Mouse (Mus musculus) heart, postnatal 14 days (tissue): ENCODE measurements around the gene 2010300C02Rik. TPM values are rescaled to one million over a fixed set of nuclear protein-coding genes. Genes with fewer than 3 reads are reported as not detected.

ENCODE experiments used
- DNase-seq, 2 experiments: peaks; one replicate each; pipeline ENCODE4 v3.0.0; 2021 to 2022
- intact Hi-C: fragments of 180-260 bp; cut with DNase I; formaldehyde crosslinking; loops from one replicate; pipeline ENCODE4 v1.15.1; 2025
- total RNA-seq, 2 experiments: library from RNA; stranded (reverse); gene quantifications; 2 replicates each; pipeline ENCODE4 v1.2.3; 2021

The 2010300C02Rik gene
- total RNA-seq, 2 experiments from 2014 or later, result 1.1 to 1.3 TPM

- peak; percentile 78 to 80 for DNase-seq
- intact Hi-C loops, result no loop called here
Observed at GRCm38 (mm10) chr1:37585809-37586480, 133.9 kb downstream of the 2010300C02Rik start.

- intact Hi-C loops, result loop anchor here (5.0 kb wide), 1 partner anchor 37 kb away; no protein-coding TSS in a partner anchor
- DNase-seq, result no peak
Observed at GRCm38 (mm10) chr1:37583795-37584464, 136.0 kb downstream of the 2010300C02Rik start.

DNA sequence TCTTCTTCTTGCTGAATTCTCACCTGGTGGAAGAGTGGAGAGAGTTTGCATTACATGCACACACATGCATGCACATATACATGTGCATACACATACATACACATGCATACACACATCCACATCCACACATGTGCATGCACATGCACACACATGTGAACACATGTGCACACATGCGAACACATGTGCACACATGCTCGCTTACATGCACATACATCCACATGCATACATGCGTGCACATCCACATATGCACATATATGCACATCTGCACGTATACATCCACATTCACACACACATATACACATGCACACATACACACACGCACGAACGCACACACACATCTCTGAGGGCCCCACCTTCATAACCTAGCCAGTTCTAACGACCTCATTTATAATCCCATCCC, 136.7 kb downstream of the 2010300C02Rik start:
- intact Hi-C loops, result loop anchor here (5.0 kb wide), 1 partner anchor 36 kb away; no protein-coding TSS in a partner anchor
- no peak for DNase-seq

- intact Hi-C loops, result loop anchor here (5.0 kb wide), 1 partner anchor 32 kb away; no protein-coding TSS in a partner anchor
- DNase-seq, result no peak
Observed at GRCm38 (mm10) chr1:37579686-37580085, 140.2 kb downstream of the 2010300C02Rik start.

DNA sequence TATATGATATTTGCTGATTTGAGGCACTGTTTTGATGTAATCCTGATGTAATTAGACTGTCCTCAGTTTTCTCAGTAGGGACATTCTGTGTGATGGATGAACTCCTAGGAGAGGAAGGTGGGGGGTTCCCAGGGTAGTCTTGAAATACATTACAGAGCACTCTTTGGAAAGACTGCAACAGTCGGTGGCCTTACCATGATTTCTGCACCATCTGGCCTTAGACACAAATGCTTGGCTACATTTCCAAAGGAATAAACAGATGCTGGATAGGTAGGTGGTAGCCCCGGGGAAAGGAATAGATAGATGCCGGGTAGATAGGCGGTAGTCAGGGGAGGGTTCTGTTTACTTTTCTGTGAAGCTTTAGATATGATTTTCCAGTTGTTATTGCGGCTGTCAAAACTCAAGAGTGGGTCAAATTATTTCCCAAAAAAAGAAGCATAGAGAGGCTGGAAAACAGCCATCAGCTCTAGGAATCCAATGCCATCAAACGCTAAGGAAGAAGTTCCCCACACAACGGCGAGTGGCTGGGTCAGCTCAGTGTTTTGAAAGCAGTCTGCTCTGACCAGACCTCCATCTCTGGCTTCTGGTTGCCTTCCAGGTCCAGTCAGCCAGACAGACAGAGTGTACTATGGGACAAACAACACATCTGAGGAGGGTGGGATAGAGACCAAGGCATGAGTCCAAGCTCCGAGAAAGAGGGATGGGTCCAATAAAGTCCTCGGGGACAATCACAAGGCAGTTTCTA, 147.2 kb downstream of the 2010300C02Rik start:
- DNase-seq, result no peak
- intact Hi-C loops, result no loop called here

- intact Hi-C loops, result no loop called here
- no peak for DNase-seq
Observed at GRCm38 (mm10) chr1:37568379-37568778, 151.5 kb downstream of the 2010300C02Rik start.

- DNase-seq, result no peak
- intact Hi-C loops, result no loop called here
Observed at GRCm38 (mm10) chr1:37566754-37567153, 153.1 kb downstream of the 2010300C02Rik start.

DNA sequence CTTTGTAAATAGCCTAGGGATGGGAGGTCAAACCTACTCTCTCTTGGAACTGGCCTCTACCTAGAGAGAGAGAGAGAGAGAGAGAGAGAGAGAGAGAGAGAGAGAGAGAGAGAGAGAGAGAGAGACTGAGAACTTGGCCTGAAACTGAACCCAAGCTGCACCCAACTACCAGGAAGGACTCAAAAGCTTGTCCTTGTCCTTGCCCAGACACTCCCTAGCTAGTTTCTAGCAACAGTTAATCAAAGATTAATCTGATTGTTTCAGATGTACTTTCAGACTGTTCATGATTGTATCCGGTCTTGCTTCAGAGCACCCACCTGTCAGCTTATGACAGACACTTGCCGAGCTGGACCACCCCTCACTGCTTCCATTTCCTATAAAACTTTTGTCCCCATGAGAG, 153.5 kb downstream of the 2010300C02Rik start:
- intact Hi-C loops, result no loop called here
- DNase-seq, result no peak

- intact Hi-C loops, result no loop called here
- DNase-seq, result no peak
Observed at GRCm38 (mm10) chr1:37565396-37565795, 154.5 kb downstream of the 2010300C02Rik start.

DNA sequence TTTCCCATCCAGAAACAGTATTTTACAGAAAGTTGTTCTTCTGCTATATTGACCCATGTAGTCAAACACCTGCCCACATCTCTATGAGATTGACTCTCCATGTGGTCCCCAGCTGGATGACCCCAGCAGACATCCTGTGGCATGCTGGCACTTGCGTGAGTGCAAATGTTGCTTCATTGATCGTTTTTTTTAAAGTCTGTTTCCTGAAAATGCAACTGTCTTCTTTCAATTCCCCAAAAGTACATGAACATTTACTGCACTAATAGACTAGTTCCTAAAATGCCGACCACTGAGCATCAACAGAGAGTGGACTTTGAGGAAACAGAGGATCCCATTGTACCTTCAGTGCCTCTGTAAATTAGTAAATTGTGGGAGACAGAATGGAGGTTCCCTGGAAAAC, 157.9 kb downstream of the 2010300C02Rik start:
- intact Hi-C loops, result no loop called here
- DNase-seq, result no peak

Other genes with a start within 250 kb of the 2010300C02Rik start
- gene Mgat4a, start 179.1 kb downstream of the 2010300C02Rik start, total RNA-seq, result 10 to 100 TPM; 16.2 to 16.9 TPM
- gene Tsga10, start 146.3 kb upstream of the 2010300C02Rik start, total RNA-seq, result 1 to 10 TPM; 3.5 to 3.8 TPM
- 10 to 100 TPM in 1 of 2 experiments, 1 to 10 TPM in 1; 8.9 to 11.4 TPM for gene Lipt1, start 151.7 kb upstream of the 2010300C02Rik start, total RNA-seq
- gene Mitd1, start 170.3 kb upstream of the 2010300C02Rik start, total RNA-seq, result 1 to 10 TPM; 5.0 to 5.6 TPM
- 100 to 1,000 TPM; 311 to 329 TPM for gene Mrpl30, start 170.4 kb upstream of the 2010300C02Rik start, total RNA-seq
- gene Lyg2, start 196.4 kb upstream of the 2010300C02Rik start, total RNA-seq, result not detected
- not detected for gene Lyg1, start 237.7 kb upstream of the 2010300C02Rik start, total RNA-seq